Mouse (Mus musculus): ENCODE results near the gene Ddn. TPM values are rescaled to one million over a fixed set of nuclear protein-coding genes. Genes with fewer than 3 reads are reported as not detected.
A peak's percentile ranks its signal among the peaks of the same experiment; 100 is the strongest.

The Ddn gene
- polyA plus RNA-seq, 2 experiments, result 0.44 TPM; not detected in 1

GRCm38 (mm10) chr15:98778191-98778770, 31.0 kb downstream of the Ddn start:
- Histone ChIP-seq H3K9me3 (ENCODE audit: control insufficient read depth, low read length) (no peaks in the 10 kb centered on the region), H3K4me2 (replicated peaks; ENCODE audit: low read depth, low read length, severe bottlenecking) (peak overlapping the region; percentile 40), H3K27ac (replicated peaks; ENCODE audit: low read depth, low read length) (no peak overlapping the region), H3K9ac (ENCODE audit: low read depth, low read length, severe bottlenecking) (peak overlapping the region; percentile 43; the same call in 1 of the 2 replicates), H3K4me3 (replicated peaks; ENCODE audit: low read length) (peak overlapping the region; percentile 30), H3K36me3 (ENCODE audit: control insufficient read depth, insufficient read depth, low read length) (no peaks in the 10 kb centered on the region), H3K4me1 (ENCODE audit: control insufficient read depth, insufficient read depth, low read length) (peaks cover 10% of the 10 kb centered on the region), H3K27me3 (ENCODE audit: control insufficient read depth, insufficient read depth, low read length) (peaks cover 93% of the 10 kb centered on the region)
- under 1% methylated on average over 24 of the region's 25 CpGs for WGBS
- DNase-seq (ENCODE audit: low spot score), result no peak
- no peak for ATAC-seq (ENCODE audit: low FRiP score, low read depth)
- TF ChIP-seq POLR2A (IDR thresholded peaks at IDR 0.05; ENCODE audit: borderline replicate concordance, extremely low read depth, insufficient read depth, insufficient read length), result no peak

- TF ChIP-seq POLR2A (IDR thresholded peaks at IDR 0.05; ENCODE audit: borderline replicate concordance, extremely low read depth, insufficient read depth, insufficient read length), result no peak
- no peak for DNase-seq (ENCODE audit: low spot score)
- Histone ChIP-seq H3K9me3 (ENCODE audit: control insufficient read depth, low read length) (no peaks in the 10 kb centered on the region), H3K4me1 (ENCODE audit: control insufficient read depth, insufficient read depth, low read length) (peaks cover 11% of the 10 kb centered on the region), H3K9ac (ENCODE audit: low read depth, low read length, severe bottlenecking) (peak within 1 kb of the TSS; percentile 43; the same call in 1 of the 2 replicates), H3K4me3 (replicated peaks; ENCODE audit: low read length) (peak within 1 kb of the TSS; percentile 30), H3K4me2 (replicated peaks; ENCODE audit: low read depth, low read length, severe bottlenecking) (peak within 1 kb of the TSS; percentile 45), H3K36me3 (ENCODE audit: control insufficient read depth, insufficient read depth, low read length) (no peaks in the 10 kb centered on the region), H3K27me3 (ENCODE audit: control insufficient read depth, insufficient read depth, low read length) (peaks cover 98% of the 10 kb centered on the region), H3K27ac (replicated peaks; ENCODE audit: low read depth, low read length) (no peak within 1 kb of the TSS)
- no peak for ATAC-seq (ENCODE audit: low FRiP score, low read depth)
- under 1% methylated on average over 31 of the region's 33 CpGs for WGBS
Observed at GRCm38 (mm10) chr15:98777762-98778161, 31.5 kb downstream of the Ddn start, which contains the start of gene Wnt10b. TSS of gene Wnt10b (minus strand) at chr15:98778150.

- 4% methylated on average over 19 of the region's 19 CpGs for WGBS
Observed at GRCm38 (mm10) chr15:98777005-98777616, 32.2 kb downstream of the Ddn start.

DNA sequence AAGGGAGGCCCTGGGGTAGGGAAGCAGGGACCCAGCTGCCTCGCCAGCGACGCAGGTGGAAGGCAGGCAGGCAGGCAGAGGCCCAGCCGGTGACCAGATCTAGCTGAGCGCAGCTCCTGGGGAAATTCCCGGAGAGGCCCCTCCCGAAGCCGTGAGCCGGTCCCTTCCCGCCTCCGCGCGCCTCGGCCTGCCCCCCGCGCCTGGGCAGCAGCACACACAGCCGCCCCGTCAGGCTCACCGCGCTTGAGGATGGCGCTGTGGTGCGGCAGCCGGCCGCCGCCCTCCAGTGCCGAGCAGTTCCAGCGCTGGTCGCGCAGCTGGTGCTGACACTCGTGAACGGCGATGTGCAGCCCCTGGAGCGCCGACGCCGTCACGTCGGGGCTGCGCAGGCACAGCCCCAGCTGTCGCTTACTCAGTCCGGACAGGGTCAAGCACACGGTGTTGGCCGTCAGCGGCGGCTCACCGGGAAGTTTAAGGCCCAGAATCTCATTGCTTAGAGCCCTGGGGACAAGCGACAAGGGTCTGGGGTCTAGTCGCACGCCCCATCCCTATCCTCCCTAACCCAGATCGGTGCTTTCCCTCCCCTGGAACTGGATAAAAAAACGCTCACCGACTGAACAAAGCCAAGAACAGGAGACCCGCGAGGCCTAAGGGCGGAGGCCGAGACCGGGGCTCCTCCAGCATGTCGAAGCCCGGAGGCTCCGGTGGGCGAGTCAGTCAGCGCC, 32.8 kb downstream of the Ddn start:
- TF ChIP-seq POLR2A (IDR thresholded peaks at IDR 0.05; ENCODE audit: borderline replicate concordance, extremely low read depth, insufficient read depth, insufficient read length), result no peak
- Histone ChIP-seq H3K9me3 (ENCODE audit: control insufficient read depth, low read length) (no peaks in the 10 kb centered on the region), H3K27ac (replicated peaks; ENCODE audit: low read depth, low read length) (no peak overlapping the region), H3K4me3 (replicated peaks; ENCODE audit: low read length) (peak overlapping the region; percentile 30), H3K4me1 (ENCODE audit: control insufficient read depth, insufficient read depth, low read length) (peaks cover 13% of the 10 kb centered on the region), H3K27me3 (ENCODE audit: control insufficient read depth, insufficient read depth, low read length) (peaks cover 100% of the 10 kb centered on the region), H3K4me2 (replicated peaks; ENCODE audit: low read depth, low read length, severe bottlenecking) (peak overlapping the region; percentile 45), H3K9ac (ENCODE audit: low read depth, low read length, severe bottlenecking) (peak overlapping the region; percentile 28; the same call in 1 of the 2 replicates), H3K36me3 (ENCODE audit: control insufficient read depth, insufficient read depth, low read length) (no peaks in the 10 kb centered on the region)
- ATAC-seq (ENCODE audit: low FRiP score, low read depth), result no peak; the same call in 1 of the 2 replicates
- no peak for DNase-seq (ENCODE audit: low spot score)
- WGBS, result under 1% methylated on average over 44 of the region's 62 CpGs

More at GRCm38 (mm10) chr15:98777005-98777616, 32.2 kb downstream of the Ddn start:
- DNase-seq (ENCODE audit: low spot score) (no peak), ATAC-seq (ENCODE audit: low FRiP score, low read depth) (no peak)
- peak overlapping the region; percentile 30 for H3K4me3 ChIP-seq (replicated peaks; ENCODE audit: low read length)
- peaks cover 100% of the 10 kb centered on the region for H3K27me3 ChIP-seq (ENCODE audit: control insufficient read depth, insufficient read depth, low read length)
- no peaks in the 10 kb centered on the region for H3K36me3 ChIP-seq (ENCODE audit: control insufficient read depth, insufficient read depth, low read length)
- H3K9ac ChIP-seq (ENCODE audit: low read depth, low read length, severe bottlenecking), result 0 out of 2 replicates have a peak overlapping the region, but pooled peaks have one; percentile 28
- no peak overlapping the region for H3K27ac ChIP-seq (replicated peaks; ENCODE audit: low read depth, low read length)
- no peaks in the 10 kb centered on the region for H3K9me3 ChIP-seq (ENCODE audit: control insufficient read depth, low read length)
- H3K4me2 ChIP-seq (replicated peaks; ENCODE audit: low read depth, low read length, severe bottlenecking), result peak overlapping the region; percentile 45; the same call in 1 of the 2 replicates
- TF ChIP-seq POLR2A (IDR thresholded peaks at IDR 0.05; ENCODE audit: borderline replicate concordance, extremely low read depth, insufficient read depth, insufficient read length), result no peak
- peaks cover 13% of the 10 kb centered on the region for H3K4me1 ChIP-seq (ENCODE audit: control insufficient read depth, insufficient read depth, low read length)

- H3K4me3 ChIP-seq (replicated peaks; ENCODE audit: low read length), result 0 out of 2 replicates have a peak overlapping the region, but pooled peaks have one; percentile 30
- no peak for DNase-seq (ENCODE audit: low spot score)
Observed at GRCm38 (mm10) chr15:98775533-98775932, 33.8 kb downstream of the Ddn start.

More at GRCm38 (mm10) chr15:98775533-98775932, 33.8 kb downstream of the Ddn start:
- Histone ChIP-seq H3K9ac (ENCODE audit: low read depth, low read length, severe bottlenecking) (no peak overlapping the region), H3K27me3 (ENCODE audit: control insufficient read depth, insufficient read depth, low read length) (peaks cover 99% of the 10 kb centered on the region), H3K27ac (replicated peaks; ENCODE audit: low read depth, low read length) (no peak overlapping the region), H3K36me3 (ENCODE audit: control insufficient read depth, insufficient read depth, low read length) (no peaks in the 10 kb centered on the region), H3K4me1 (ENCODE audit: control insufficient read depth, insufficient read depth, low read length) (peaks cover 13% of the 10 kb centered on the region), H3K4me2 (replicated peaks; ENCODE audit: low read depth, low read length, severe bottlenecking) (0 out of 2 replicates have a peak overlapping the region, but pooled peaks have one; percentile 15), H3K9me3 (ENCODE audit: control insufficient read depth, low read length) (no peaks in the 10 kb centered on the region)
- no peak for ATAC-seq (ENCODE audit: low FRiP score, low read depth)
- WGBS, result 2% methylated on average over 5 of the region's 5 CpGs
- no peak for TF ChIP-seq POLR2A (IDR thresholded peaks at IDR 0.05; ENCODE audit: borderline replicate concordance, extremely low read depth, insufficient read depth, insufficient read length)
